Mouse (Mus musculus) ES-E14 (cell line): ENCODE results near the gene Hist1h4h. TPM values are rescaled to one million over a fixed set of nuclear protein-coding genes. Genes with fewer than 3 reads are reported as not detected.
A peak's percentile ranks its signal among the peaks of the same experiment; 100 is the strongest.
"Not testable (repeated sequence)": the region's sequence is repeated elsewhere in the genome, so short reads cannot be mapped to it uniquely, and the experiment has no call there.

Experiments
- DNase-seq: peaks from one replicate; pipeline ENCODE4 v3.0.0-alpha.2; 2013; ENCODE audit warnings: low read depth, low spot score
- H3K27ac ChIP-seq: 2 replicates; pipeline ENCODE4 v1.5.1; 2012; ENCODE audit warnings: low read depth, mild to moderate bottlenecking, low read length, moderate library complexity, mixed read lengths; ENCODE audit not compliant: poor library complexity, insufficient read depth, severe bottlenecking
- H3K36me3 ChIP-seq: 2 replicates; pipeline ENCODE4 v1.6.1; 2012; ENCODE audit warnings: mild to moderate bottlenecking, low read length, moderate library complexity, mixed read lengths; ENCODE audit not compliant: control insufficient read depth, poor library complexity, insufficient read depth, severe bottlenecking
- H3K4me1 ChIP-seq, 2 experiments: fragments of 150-350 bp in 1 of 2; sonication (generic) in 1 of 2; 2 replicates each; pipeline ENCODE4 v1.6.1; 2012; ENCODE audit warnings: low read length in 2 of 2, mild to moderate bottlenecking in 1 of 2, mixed read lengths in 1 of 2; ENCODE audit not compliant: control insufficient read depth in 2 of 2, insufficient read depth in 2 of 2, poor library complexity in 1 of 2
- H3K4me3 ChIP-seq, 2 experiments: fragments of 150-350 bp in 1 of 2; sonication (generic) in 1 of 2; 2 replicates each; pipeline ENCODE4 v1.5.1; 2012; ENCODE audit warnings: low read length in 2 of 2, low read depth in 1 of 2, mild to moderate bottlenecking in 1 of 2, mixed read lengths in 1 of 2; ENCODE audit not compliant: insufficient read depth in 1 of 2, poor library complexity in 1 of 2, severe bottlenecking in 1 of 2
- H3K9ac ChIP-seq: 2 replicates; pipeline ENCODE4 v1.6.1; 2012; ENCODE audit warnings: low read depth, mild to moderate bottlenecking, low read length, mixed read lengths; ENCODE audit not compliant: poor library complexity, insufficient read depth, severe bottlenecking
- H3K9me3 ChIP-seq: fragments of 150-350 bp; sonication (generic); 2 replicates; pipeline ENCODE4 v1.6.1; 2012; ENCODE audit warnings: low read depth, mild to moderate bottlenecking, low read length; ENCODE audit not compliant: control insufficient read depth, insufficient read depth
- CHD2 ChIP-seq: IDR thresholded peaks from 2 replicates; pipeline ENCODE4 v1.6.1; 2014; ENCODE audit warnings: mild to moderate bottlenecking, low read depth, low read length, inconsistent platforms
- HCFC1 ChIP-seq: IDR thresholded peaks from 2 replicates; pipeline ENCODE4 v1.6.1; 2012; ENCODE audit warnings: low read length, inconsistent platforms, borderline replicate concordance; ENCODE audit not compliant: insufficient read depth
- MAFK ChIP-seq: IDR thresholded peaks from 2 replicates; pipeline ENCODE4 v1.6.1; 2014; ENCODE audit warnings: mild to moderate bottlenecking, low read depth, low read length, inconsistent platforms; ENCODE audit not compliant: insufficient read depth
- ZC3H11A ChIP-seq: IDR thresholded peaks from 2 replicates; pipeline ENCODE4 v1.6.1; 2012; ENCODE audit warnings: low read depth, mild to moderate bottlenecking, inconsistent platforms, low read length, borderline replicate concordance
- ZNF384 ChIP-seq: IDR thresholded peaks from 2 replicates; pipeline ENCODE4 v1.6.1; 2012; ENCODE audit warnings: low read depth, low read length, inconsistent platforms
- in situ Hi-C, 2 experiments: fragments of 600-800 bp; cut with MboI; formaldehyde crosslinking; loops; one replicate each; pipeline ENCODE4 v1.15.1; 2025; ENCODE audit warnings: low sequenced_read_pairs in 2 of 2, inconsistent platforms in 1 of 2; ENCODE audit not compliant: unreplicated experiment in 2 of 2
- total RNA-seq: library from RNA; depleted of rRNA; stranded (reverse); fragments of 300-350 nt; gene quantifications from 2 replicates; pipeline ENCODE4 v1.2.3, GENCODE M21; 2012

Gene Hist1h4h
- total RNA-seq, 1 experiment: 2,804 TPM

DNA sequence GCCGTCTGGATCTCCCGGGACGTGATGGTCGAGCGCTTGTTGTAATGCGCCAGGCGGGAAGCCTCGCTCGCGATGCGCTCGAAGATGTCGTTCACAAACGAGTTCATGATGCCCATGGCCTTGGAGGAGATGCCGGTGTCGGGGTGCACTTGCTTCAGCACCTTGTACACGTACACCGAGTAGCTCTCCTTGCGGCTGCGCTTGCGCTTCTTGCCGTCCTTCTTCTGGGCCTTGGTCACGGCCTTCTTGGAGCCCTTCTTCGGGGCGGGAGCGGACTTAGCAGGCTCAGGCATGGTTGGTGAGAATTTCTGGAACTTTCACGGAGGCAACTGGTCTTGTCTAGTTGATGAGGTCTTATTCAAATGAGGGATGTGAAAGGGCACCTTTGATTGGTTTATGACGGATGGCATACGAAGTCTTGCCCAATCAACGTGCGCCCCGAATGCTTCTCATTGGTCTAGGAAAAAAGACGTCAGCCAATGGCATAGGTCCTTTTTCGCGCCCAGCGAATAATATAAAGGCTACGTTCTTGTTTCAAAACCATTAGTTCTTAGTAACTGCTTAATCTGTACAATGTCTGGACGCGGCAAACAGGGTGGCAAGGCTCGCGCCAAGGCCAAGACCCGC is 43.2 kb downstream of the Hist1h4h start, which contains the start of the genes Hist1h2bf and Hist1h2ad:
Hist1h2bf (minus strand) TSS at position 299 of the 627 bp plus-strand sequence.
Hist1h2ad (plus strand) TSS at position 484 of the 627 bp plus-strand sequence.
- peak; percentile 97 for DNase-seq
- peak; percentile 98 for TF ChIP-seq CHD2
- peak within 1 kb of the TSS; percentile 85 for H3K9ac ChIP-seq
- not testable (repeated sequence) for H3K36me3 ChIP-seq, H3K9me3 ChIP-seq, H3K4me1 ChIP-seq
- H3K27ac ChIP-seq: peak within 1 kb of the TSS; percentile 77
- H3K4me3 ChIP-seq: peak within 1 kb of the TSS; percentile 47 to 56
- in situ Hi-C loops: loop anchor here (25.0 kb wide), 2 partner anchors 1537 to 1837 kb away; partner anchors contain the start of genes Hist1h4j (in 2 of the 2), Hist1h2ag (in 1 of the 2), Hist1h2ah (in 1 of the 2) and Hist1h2bj (in 1 of the 2)

- H3K4me3 ChIP-seq: peak overlapping the region; percentile 40 to 56
- H3K9ac ChIP-seq: peak overlapping the region; percentile 78; the same call in 1 of the 2 replicates
- H3K27ac ChIP-seq: peak overlapping the region; percentile 55; the same call in 1 of the 2 replicates
- DNase-seq, H3K9me3 ChIP-seq, H3K36me3 ChIP-seq, H3K4me1 ChIP-seq: not testable (repeated sequence)
- in situ Hi-C loops: loop anchor here (25.0 kb wide), 2 partner anchors 1537 to 1837 kb away; partner anchors contain the start of genes Hist1h4j (in 2 of the 2), Hist1h2ag (in 1 of the 2), Hist1h2ah (in 1 of the 2) and Hist1h2bj (in 1 of the 2)
Measured at GRCm38 (mm10) chr13:23574546-23575170, 43.8 kb downstream of the Hist1h4h start.

DNA sequence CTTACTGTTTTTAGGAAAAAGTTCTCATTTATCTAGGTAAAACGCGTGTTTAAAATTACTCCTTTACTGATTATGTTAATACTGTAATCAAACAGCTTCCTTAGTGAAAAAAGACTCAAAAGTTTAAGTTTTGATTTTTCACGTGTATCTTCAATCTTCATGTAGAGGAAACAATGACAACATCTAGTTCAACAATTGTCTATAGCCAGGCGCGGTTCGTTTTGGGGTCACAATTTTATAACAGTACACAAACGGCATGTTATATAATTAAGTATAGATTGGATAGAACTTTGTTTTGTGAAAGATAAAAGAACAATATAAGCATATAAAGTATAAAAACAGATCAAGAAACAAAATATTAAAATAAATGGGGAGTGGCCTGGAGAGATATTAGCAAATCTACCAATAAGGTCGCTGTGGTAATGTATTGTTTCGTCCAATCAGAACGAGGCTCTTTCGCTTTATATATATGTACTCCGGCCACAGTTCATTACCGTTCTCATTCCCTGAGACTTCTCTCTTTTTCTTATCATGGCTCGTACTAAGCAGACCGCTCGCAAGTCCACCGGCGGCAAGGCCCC is 44.5 kb downstream of the Hist1h4h start, which contains the start of gene Hist1h3d:
Hist1h3d (plus strand) TSS at position 493 of the 581 bp plus-strand sequence.
- peak within 1 kb of the TSS; percentile 83 for H3K9ac ChIP-seq
- no peaks in the 10 kb centered on the region for H3K4me1 ChIP-seq
- H3K4me3 ChIP-seq: peak within 1 kb of the TSS; percentile 70 to 74
- H3K9me3 ChIP-seq: no peaks in the 10 kb centered on the region
- in situ Hi-C loops: no loop called here
- no peaks in the 10 kb centered on the region for H3K36me3 ChIP-seq
- TF ChIP-seq MAFK (no peak), CHD2 (0 out of 2 replicates have a peak, but pooled peaks have one; percentile 23)
- peak within 1 kb of the TSS; percentile 80 for H3K27ac ChIP-seq
- no peak for DNase-seq

DNA sequence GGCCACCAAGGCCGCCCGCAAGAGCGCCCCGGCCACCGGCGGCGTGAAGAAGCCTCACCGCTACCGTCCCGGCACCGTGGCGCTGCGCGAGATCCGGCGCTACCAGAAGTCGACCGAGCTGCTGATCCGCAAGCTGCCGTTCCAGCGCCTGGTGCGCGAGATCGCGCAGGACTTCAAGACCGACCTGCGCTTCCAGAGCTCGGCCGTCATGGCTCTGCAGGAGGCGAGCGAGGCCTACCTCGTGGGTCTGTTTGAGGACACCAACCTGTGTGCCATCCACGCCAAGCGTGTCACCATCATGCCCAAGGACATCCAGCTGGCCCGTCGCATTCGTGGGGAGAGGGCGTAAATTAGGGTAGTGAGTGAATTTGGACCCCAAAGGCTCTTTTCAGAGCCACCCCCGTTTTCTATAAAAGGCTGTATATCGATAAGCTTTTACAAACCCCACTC is 45.0 kb downstream of the Hist1h4h start:
- in situ Hi-C loops, DNase-seq, H3K36me3 ChIP-seq, H3K4me1 ChIP-seq, H3K9me3 ChIP-seq: not testable (repeated sequence)
- Histone ChIP-seq H3K4me3 (peak overlapping the region; percentile 70 to 74), H3K9ac (peak overlapping the region; percentile 81), H3K27ac (peak overlapping the region; percentile 80)

DNA sequence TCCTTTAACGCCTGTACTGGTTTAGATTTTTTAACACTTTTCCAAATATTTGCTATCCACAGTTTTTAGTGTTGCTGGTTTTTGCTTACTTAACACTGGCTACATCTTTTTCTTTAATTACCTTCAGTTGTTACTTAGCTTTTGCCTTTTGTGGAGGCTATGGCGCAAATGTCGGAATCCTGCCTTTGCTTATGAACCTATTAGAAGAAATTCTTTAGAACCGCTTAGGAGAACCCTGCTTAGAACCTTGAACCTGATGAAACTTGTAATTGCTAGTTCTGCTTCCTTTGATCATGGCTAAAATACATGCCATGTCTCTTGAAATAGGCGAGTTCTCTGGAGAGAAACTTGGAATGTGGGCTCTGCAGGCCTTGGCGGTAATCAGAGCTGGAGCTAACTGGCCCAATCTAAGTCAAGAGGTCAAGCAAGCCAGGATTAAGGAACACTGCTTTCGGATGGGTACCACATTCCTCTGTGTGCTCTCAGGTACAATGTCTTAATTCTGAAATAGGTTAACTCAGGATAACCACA is 45.6 kb downstream of the Hist1h4h start:
- no peaks in the 10 kb centered on the region for H3K9me3 ChIP-seq
- no peak for TF ChIP-seq MAFK
- TF ChIP-seq ZC3H11A: no peak
- TF ChIP-seq CHD2: no peak
- TF ChIP-seq HCFC1: no peak
- no peak for TF ChIP-seq ZNF384

More for the DNA sequence above, 45.6 kb downstream of the Hist1h4h start:
- H3K4me3 ChIP-seq: peak overlapping the region; percentile 70 to 74
- DNase-seq: no peak
- H3K4me1 ChIP-seq: no peaks in the 10 kb centered on the region
- peak overlapping the region; percentile 83; the same call in 1 of the 2 replicates for H3K9ac ChIP-seq
- H3K27ac ChIP-seq: peak overlapping the region; percentile 80; the same call in 1 of the 2 replicates
- no peaks in the 10 kb centered on the region for H3K36me3 ChIP-seq
- in situ Hi-C loops: no loop called here
